Mouse (Mus musculus) natural killer cell, adult 2 months (primary cell): ENCODE measurements around the gene Adamtsl4.

ENCODE experiments used
- DNase-seq, 2 experiments: peaks; one replicate each; pipeline ENCODE4 v3.0.0; 2022; ENCODE audit warnings: low spot score in 2 of 2

The Adamtsl4 gene

GRCm38 (mm10) chr3:95687524-95688421, at the start of gene Adamtsl4:
TSS of gene Adamtsl4 (minus strand) at chr3:95687917.
- DNase-seq, result peak; percentile 38 to 42

- DNase-seq, result no peak
Measured at GRCm38 (mm10) chr3:95735071-95735670, 47.5 kb upstream of the Adamtsl4 start.

DNA sequence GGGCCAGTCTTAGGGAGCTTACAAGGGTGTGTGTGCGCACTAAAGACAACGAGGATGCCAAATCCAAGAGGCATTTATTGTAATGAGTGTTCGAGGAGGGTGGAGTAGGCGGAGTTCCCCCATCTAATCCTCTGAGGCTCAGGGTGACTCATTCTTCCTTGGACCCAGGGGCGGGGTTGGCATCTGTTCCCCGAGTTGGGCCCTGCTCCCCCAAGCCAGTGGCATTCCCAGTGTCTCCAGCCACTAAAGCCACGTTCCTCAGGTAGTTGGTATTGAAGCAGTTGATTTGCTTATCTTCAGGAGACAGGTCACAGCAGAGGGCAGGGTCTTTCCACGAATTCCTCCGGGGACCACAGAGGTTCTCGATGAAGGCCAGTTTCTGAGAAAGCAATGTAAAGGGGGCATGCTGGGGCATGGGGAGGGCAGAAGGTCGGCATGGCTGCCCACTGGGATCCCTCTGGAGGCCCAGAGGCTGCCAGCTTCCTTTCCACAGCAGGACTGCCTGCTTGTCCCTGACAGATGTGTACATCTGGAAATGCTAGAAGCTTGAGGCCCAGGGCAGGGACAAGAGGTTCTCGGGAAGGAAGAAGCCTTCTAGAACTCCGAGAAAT, 46.5 kb upstream of the Adamtsl4 start:
- no peak for DNase-seq

DNA sequence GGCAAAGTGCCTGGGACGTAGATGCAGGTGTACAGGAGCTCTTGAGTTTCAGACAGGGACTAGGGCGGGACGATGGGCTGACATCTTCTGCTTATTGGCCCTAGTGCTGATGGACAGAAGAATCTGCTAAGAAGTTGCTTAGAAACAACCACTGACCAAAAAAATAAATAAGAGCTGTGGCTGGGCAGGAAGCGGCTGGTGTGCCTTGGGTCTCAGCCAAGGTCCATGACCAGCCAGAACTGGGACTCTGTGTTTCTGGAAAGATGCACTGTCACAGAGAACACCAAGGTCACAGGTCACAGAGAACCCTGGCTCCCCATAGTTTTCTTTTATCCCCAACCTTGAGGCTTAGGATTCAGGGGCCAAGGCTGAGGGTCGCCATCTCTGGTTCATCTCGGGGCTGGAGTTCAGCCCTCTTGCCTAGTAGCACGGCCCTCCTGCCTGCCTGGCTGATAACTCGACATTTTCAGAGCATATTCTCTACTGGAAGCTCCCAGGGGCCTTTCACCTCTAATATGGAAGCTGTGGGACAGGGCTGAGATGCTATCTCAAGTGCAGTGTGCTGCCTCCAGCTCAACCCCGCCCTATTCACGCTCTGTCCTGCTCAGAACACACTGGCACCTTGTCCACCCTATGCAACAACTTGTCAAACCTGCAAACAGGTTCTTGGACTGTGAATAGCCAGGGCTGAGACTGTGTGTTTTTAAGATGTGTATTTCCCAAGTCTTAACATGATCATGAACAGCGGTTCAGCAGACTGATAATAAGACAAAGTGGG, 45.2 kb upstream of the Adamtsl4 start:
- DNase-seq, result no peak

DNA sequence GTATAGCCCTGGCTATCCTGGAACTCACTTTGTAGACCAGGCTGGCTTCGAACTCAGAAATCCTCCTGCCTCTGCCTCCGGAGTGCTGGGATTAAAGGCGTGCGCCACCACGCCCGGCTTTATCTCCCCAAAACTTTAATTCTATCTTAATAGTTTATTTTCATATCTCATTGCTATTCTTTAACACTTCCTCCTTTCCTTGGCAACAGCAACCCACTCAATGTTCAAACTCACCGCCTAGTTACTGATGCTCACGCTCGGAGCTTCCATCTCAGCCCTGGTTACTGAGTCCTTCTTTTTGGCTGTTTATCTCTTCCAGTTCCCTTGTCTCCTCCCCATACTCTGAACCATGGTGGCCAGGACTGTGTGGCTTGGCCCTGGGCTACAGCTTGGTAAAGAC, 44.6 kb upstream of the Adamtsl4 start:
- no peak for DNase-seq

- no peak for DNase-seq
Measured at GRCm38 (mm10) chr3:95731802-95732201, 44.1 kb upstream of the Adamtsl4 start.

- no peak for DNase-seq
Measured at GRCm38 (mm10) chr3:95730431-95730830, 42.7 kb upstream of the Adamtsl4 start.

GRCm38 (mm10) chr3:95728906-95729305, 41.2 kb upstream of the Adamtsl4 start:
- DNase-seq, result no peak

- no peak for DNase-seq
Measured at GRCm38 (mm10) chr3:95726696-95727358, 39.1 kb upstream of the Adamtsl4 start.

DNA sequence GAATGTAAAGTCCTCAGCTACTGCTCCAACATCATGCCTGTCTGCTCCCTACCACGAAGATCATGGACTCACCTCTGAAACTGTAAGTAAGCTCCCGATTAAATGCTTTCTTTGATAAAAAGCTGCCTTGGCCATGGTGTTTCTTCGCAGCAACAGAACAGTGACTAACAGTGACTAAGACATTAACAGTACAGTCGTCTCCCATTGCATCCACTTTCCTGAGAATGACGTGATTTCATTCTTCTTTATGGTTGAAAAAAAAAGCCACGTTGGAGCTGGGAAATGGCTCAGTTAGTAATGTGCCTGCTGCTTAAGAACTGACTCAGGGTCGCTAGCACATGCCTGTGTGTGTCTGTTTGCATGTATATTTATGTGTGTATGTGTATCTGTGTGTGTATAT, 38.1 kb upstream of the Adamtsl4 start:
- DNase-seq, result no peak

DNA sequence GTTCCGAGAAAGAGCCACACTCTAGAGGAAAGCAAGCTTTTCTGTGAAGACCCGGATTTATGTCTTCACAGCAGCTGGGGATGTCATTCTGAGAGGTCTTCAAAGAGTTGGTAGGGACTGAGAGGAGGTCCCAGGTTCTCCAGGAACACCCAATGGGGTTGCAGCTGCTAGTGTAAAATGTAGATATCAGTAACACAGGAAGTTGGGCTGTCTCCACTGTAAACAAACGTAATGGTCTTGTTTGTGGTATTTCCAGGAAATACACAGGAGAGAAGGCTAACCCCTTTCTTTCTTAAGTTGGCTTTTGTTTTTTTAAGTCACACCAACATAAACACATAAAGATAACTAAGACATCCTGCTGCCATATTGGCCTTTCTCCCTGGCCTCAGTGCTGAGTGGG, 34.7 kb upstream of the Adamtsl4 start:
- DNase-seq, result no peak

DNA sequence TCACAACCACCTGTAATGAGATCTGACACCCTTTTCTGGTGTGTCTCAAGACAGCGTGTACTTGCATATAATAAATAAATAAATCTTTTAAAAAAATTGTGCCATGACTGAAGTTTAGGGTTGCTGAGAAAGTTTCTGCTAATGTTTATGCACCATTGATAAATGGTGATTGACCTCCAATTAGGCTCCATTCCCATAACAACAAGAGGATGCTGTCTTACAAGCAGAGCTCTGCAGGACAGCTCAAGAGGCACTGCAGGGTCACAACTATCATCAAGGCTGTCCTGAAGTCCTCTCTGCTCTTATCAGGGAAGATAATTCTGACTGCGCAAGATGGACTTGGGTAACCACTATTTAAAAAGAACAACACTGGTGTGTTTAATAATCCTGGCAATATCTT, 30.4 kb upstream of the Adamtsl4 start:
- DNase-seq, result no peak

DNA sequence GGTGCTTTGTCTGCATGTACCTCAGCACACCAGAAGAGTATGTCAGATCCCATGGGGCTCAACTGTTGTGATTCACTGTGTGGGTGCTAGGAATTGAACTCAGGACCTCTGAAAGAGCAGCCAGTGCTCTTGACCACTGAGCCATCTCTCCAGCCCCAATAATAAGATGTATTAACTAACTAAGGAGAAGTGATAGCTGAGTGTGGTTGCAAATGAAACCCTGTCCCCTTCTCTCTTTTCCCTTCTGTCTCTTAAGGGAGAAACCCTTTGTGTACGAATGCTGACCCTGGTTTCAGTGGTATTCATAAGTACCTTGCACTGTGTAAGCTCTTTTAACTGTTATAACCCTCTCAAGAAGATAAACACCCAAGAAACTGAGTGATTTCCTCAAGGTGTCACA, 28.4 kb upstream of the Adamtsl4 start:
- DNase-seq, result no peak

- no peak for DNase-seq
Measured at GRCm38 (mm10) chr3:95709967-95710366, 22.2 kb upstream of the Adamtsl4 start.

DNA sequence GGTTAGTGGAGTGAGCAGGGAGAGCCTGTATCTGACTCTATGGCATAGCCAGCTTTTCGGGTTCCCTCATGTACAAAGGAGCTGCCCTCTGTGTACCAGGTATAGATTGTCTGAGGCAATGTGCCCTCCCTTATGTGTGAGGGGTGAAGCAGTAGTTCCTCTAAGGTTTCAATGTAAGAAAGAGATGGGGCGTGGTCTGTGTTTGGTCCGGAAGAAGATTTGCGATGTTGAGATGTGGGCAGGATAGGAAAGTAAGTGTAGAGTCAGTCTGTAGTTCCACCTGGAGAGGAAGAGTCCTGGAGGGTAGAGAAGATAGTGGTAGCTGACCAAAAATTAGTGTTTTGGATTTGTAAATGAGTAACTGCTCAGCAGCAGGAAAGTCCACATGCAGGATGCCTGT, 21.3 kb upstream of the Adamtsl4 start:
- DNase-seq, result no peak

- DNase-seq, result peak in 1 of 2 experiments; percentile 32
Measured at GRCm38 (mm10) chr3:95707497-95707896, 19.8 kb upstream of the Adamtsl4 start.

DNA sequence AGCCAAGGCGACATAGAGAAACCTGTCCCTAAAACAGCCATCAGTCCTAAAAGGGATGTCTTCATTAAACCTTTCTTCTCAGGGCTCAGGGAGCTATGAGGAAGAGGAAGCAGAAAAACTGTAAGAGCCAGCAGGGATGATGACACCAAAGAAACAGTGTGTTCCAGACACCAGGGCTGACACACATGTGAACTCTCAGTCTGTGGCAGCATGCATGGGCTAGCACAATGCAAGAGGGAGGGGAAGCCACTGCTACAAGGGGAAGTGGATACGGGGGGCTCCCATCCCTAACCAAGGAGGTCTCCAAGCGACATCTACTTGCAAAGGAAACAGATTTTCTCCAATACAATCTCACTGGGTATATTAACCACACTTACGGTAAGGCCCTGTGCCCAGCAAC, 18.6 kb upstream of the Adamtsl4 start:
- no peak for DNase-seq

DNA sequence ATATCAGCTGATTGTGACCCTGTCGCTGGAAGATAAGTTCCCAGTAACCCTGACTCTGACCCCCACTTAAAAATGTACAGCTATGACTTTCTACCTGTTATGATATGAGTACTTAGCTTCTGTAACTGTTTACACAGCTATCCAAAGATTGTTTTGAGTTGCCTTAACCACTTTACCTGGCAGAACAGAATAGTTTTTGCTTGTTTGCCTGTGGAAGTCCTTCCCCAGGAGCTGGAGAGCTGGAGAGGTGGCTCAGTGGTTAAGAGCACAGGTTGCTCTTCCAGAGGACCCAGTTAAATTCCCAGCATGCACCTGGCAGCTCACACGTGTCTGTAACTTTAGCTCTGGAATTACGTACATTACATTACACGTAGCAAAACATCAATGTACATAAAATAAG, 16.9 kb upstream of the Adamtsl4 start:
- DNase-seq, result no peak

- no peak for DNase-seq
Measured at GRCm38 (mm10) chr3:95703276-95703675, 15.6 kb upstream of the Adamtsl4 start.

GRCm38 (mm10) chr3:95701877-95702540, 14.3 kb upstream of the Adamtsl4 start:
- DNase-seq, result no peak

- DNase-seq, result no peak
Measured at GRCm38 (mm10) chr3:95701085-95701484, 13.4 kb upstream of the Adamtsl4 start.
